Mouse (Mus musculus) skeletal muscle tissue, adult 2 months (tissue): ENCODE data around the gene Cox6a1.
"Not testable (repeated sequence)": the region's sequence is repeated elsewhere in the genome, so short reads cannot be mapped to it uniquely, and the experiment has no call there.

Experiments
- DNase-seq: peaks from one replicate; pipeline ENCODE4 v3.0.0-alpha.2; 2012; ENCODE audit warnings: low read depth, low spot score

Gene Cox6a1

GRCm38 (mm10) chr5:115349225-115349555 lies 409 bp upstream of the Cox6a1 start:
- DNase-seq = no peak

DNA sequence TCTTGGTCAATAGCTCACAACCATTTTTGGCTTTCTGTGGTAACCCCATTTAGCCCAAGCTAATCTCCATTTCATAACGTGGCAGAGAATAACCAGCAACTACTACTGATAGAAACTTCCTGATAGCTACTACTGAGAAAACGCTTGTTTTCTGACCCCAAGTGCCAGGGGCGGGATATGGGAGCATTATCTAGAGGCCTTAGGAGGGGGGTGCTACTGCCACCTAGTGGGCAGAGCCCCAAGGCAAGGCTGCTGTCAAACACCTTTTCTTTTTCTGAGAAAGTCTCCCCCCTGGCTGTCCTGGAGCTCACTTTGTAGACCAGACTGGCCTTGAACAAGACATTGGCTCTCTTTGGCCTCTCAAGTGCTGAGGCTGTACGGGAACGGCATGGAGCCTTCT lies 1.2 kb downstream of the Cox6a1 start:
- peak; percentile 67 for DNase-seq

- no peak for DNase-seq
Observed at GRCm38 (mm10) chr5:115341314-115342165, 7.2 kb downstream of the Cox6a1 start.

DNA sequence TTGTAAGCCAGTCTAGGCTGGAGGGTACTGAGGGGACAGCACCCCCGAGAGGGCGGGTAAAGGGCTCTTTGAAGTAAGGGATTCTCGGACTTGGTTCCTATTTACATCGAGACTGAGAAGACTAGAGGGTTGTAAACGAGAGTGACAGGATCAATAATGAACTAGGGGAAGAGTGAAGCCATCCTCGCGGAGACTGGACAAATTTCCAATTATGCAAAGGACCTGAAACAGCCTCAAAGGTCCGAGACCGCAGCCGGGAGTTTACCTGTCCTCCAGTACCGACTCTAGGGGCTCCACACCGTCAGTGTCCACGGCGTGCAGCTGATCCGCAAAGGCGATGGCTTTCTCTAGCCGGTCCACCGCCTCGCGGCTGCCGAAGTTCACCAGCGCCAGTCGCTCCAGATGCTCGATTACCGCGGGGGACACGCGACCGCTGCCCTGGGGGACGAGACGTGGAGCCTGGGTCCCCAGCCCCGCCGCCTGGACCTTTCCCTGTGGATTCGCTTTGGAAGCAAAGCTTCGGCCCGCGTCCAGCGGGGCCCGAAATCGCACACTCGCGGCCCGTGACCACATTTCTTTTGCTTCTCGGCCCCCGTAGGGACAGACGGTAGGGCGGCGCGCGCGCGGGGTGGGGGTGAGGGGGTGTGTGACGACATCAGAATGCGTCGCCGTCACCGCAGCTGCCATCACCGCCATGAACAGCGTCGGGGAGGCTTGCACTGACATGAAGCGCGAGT lies 8.0 kb downstream of the Cox6a1 start, which contains the start of the genes Gatc and Triap1:
TSS of gene Gatc (minus strand) at position 602 of the 737 bp plus-strand sequence.
TSS of gene Triap1 (plus strand) at position 649 of the 737 bp plus-strand sequence.
- peak; percentile 83 for DNase-seq

DNA sequence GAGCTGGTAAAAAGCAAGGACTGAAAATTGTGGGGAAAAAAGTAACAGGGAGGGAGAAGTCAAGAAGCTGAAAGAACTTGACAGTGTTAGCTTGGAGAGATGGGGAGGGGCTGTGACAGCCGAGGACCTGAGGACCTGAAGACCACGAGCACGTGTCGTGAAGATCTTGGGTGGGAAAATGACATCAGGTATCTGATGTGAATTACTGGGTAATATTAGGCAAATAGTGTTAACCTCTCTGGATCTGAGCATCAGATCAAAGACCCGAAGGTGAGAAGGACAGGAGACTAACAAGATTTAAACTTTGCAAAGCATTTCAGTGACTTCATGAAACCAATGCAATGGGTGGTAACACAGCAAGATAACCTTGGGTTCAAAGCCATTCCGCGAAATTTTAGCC lies 8.8 kb downstream of the Cox6a1 start:
- DNase-seq = no peak

- DNase-seq = no peak
Observed at GRCm38 (mm10) chr5:115333626-115334025, 15.2 kb downstream of the Cox6a1 start.

- no peak for DNase-seq
Observed at GRCm38 (mm10) chr5:115330955-115331354, 17.8 kb downstream of the Cox6a1 start.

GRCm38 (mm10) chr5:115327610-115328548 lies 20.9 kb downstream of the Cox6a1 start:
- no peak for DNase-seq

GRCm38 (mm10) chr5:115326875-115327609 lies 21.7 kb downstream of the Cox6a1 start, which contains the start of gene Srsf9:
Gene Srsf9, plus strand, starts transcription at chr5:115327177.
- peak; percentile 92 for DNase-seq

DNA sequence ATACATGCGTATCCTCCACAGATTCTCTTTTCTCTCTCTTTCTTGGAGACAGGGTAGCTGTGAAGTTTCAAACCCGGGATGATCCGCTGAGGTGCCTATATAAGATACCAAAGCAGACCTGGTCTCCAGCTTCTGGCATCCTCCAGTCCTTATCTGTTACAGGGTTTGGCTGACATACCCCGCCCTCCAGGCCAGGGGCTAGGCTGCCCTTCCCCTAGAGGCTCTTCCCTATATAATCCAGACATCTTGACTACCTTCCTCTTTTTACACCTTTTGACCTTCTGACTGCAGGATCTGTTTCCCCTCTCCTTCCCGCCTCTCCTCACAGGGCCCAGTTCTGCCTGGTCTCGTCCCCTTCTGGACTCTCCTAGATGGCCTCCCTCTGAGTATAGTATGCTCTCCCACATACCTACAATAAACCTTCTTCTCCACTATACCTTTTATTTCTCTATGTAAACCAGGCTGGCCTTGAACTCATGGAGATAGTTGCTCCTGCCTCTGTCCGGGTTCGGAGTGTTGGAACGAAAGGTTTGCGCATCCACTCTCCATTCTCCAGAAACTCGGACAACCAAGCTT lies 22.4 kb downstream of the Cox6a1 start:
- no peak for DNase-seq

DNA sequence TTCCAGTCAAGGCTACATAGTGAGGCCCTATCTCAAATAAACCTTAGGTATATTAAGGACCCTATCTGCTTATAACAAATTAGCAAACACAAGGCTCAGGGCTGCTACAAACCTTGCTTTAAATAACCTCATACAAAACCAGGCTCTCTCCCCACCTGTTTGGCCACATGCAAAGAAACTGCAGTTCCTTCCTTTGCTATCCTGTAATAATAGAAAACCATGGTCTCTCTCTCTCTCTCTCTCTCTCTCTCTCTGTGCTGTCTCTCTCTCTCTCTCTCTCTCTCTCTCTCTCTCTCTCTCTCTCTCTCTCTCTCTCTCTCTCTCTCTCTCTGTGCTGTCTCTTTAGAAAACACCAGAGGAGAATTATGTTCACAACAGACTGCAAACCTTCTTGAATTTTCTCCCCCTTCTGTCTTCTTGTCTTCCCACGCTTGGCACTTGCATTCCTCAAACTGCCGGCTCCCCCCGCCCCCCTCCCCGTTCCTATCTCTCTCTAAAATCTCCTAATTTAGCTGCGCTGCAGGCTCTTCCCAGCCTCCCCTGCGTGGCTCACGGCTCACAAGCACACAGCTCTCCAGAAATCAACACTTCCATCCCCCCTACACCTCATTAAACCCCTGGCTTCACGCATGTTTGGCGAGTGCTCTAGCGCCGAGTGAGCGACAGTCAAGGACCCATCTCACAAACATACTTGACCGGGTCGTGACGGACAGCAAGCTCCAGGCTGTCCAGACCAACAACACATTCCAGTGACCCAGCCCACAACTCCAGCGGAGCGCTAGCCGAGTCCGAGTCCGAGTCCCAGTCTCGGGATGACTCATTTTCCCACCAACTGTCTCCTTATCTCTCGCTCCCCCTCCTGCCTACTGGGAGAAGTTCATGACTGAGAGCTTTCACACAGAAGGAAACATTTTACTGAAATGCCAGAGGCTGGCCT lies 29.5 kb downstream of the Cox6a1 start:
- peak; percentile 62 for DNase-seq

- DNase-seq = no peak
Observed at GRCm38 (mm10) chr5:115317645-115318328, 31.0 kb downstream of the Cox6a1 start.

- no peak for DNase-seq
Observed at GRCm38 (mm10) chr5:115316968-115317644, 31.7 kb downstream of the Cox6a1 start.

- DNase-seq = no peak
Observed at GRCm38 (mm10) chr5:115313668-115313943, 35.2 kb downstream of the Cox6a1 start.

DNA sequence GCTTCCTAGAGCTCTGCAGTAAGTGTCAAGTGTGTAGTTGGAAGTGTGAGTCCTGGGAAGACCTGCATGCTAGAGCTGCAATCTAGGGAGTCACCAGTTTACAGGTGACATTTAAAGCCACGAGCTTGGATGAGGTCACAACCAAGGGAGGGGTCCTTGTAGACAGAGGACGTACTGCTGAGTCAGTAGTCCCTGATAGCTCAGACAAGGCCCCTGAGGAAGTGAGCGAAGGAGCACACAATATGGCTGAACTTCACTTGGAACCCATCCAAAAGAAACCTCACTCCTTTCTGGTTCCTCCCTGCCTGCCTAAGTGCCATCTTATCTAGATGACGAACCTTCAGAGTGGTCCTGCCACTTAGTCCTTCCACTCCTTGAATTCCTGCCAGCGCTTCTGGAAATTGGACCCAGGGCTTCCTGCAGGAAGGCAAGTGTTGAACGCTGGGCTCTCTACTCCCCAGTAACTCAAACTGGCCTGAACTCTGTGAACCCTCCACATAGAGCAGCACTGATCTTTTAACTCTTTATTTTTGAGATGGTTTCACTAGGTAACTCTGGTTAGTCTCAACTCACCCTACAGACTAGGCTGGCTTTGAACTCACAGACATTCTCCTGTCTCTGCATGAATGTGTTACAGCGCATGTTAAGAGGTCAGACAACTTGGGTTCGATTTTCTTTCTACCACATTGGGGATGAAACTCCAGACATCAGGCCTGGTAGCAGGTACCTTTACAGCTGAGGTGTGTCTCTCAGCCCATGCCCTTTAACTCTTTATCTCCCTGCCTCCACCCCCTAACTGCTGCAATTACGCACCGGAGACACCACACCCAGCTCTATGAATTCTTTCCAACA lies 35.7 kb downstream of the Cox6a1 start:
- no peak for DNase-seq

DNA sequence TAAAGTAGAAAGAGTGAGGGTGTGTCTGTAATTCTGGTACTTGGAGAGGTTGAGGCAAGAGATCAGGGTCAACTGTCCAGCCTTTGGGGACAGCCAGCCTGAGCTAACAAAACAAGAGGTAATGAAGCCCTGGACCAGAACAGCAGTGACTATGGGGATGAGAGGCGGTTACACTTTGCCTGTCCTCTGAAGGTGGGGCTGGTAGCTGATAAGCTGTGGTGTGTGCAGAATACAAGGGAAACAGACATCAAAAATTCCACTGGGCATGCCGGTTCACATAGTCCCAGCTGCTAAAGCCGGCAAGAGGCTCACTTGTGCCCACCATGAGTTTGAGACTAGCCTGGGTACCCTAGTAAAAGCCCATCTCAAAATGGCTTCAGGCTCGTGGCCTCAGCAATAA lies 36.4 kb downstream of the Cox6a1 start:
- DNase-seq = no peak

DNA sequence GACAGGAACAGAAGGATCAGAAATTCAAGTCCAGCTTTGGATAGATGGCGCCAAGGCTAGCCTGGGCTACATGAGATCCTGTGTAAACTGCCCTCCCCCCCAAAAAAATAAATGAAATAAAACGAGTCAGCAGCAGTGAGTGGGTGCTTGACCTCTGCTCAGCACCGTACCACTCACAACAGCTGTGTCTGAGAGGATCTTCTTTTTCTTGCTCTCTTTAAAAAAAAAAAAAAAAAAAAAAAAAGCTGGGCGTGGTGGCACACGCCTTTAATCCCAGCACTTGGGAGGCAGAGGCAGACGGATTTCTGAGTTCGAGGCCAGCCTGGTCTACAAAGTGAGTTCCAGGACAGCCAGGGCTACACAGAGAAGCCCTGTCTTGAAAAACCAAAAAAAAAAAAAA lies 46.6 kb downstream of the Cox6a1 start:
- DNase-seq = not testable (repeated sequence)

DNA sequence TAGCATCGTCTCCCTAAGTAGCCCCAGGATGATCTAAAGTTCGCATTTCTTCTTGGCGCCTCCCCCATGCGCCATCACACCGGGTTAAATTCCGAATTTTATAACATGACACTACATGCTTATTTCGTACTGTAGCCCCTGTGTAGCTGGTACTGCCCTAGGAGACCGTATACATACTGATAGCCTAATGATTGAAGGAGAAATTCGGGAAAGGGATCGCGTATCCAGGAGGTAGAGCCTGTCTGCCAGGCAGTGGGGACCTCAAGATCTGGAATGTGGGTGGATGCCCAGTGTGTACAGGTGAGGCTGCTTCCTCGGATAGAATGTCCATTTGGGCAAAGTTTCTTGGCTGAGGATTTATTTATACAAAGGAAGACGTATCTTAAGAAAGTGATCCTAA lies 47.2 kb downstream of the Cox6a1 start:
- no peak for DNase-seq
